Mouse (Mus musculus) telencephalon, adult 2 months (tissue): ENCODE data around the gene Sbno2.

ENCODE experiments used
- DNase-seq: peaks from one replicate; pipeline ENCODE4 v3.0.0-alpha.2; 2011; ENCODE audit warnings: low read depth, low spot score

The Sbno2 gene

DNA sequence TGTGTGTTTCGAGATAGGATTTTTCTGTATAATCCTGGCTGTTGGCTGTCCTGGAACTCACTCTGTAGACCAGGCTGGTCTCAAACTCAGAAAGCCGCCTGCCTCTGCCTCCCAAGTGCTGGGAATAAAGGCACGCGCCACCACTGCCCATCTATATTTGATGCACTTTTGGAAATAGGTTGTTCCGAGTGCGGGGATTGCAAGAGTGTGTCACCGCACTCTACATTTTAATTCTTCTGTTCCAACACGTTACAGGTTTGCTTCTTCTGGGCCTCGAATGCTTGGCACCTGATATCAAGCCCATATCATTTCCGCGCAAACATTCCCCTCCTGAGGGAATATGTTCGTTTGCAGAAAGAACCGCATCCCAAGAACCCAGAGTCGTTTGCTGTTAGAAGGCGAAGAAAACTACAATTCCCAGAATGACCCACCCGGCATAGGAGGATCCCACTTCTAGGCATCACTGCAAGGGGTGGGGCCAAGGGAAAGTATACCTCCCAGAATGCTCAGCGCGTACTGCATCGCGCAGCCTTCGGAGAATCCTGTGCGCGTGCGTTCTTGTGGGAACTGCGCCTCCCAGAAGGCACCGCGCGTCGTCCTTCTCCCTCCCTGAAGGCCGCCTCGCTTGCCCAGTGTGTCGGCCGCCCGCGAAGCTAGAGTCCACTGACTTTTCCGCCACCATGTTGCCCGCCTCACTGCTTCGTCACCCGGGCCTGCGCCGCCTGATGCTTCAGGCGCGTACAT, 36.6 kb upstream of the Sbno2 start:
- DNase-seq = peak; percentile 99

DNA sequence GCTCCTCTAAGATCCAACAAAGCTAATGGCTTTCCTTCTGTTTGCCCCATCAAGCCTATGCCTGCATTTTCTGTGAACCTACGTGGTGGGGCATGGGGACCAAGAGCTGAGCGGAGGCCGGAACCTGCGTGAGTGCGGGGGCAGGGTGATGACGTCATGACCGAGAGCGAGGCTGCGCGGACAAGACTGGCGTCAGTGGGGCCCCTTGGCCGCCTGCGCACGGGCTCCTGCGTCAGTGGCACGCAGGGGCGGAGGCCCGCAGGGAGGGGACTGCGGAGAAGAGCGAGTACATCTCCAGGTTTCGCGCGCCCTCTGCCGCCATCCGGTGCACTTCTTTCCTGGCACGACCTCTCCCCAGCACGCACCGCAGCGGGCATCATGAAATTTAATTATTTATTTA, 35.9 kb upstream of the Sbno2 start:
- DNase-seq = peak; percentile 96

DNA sequence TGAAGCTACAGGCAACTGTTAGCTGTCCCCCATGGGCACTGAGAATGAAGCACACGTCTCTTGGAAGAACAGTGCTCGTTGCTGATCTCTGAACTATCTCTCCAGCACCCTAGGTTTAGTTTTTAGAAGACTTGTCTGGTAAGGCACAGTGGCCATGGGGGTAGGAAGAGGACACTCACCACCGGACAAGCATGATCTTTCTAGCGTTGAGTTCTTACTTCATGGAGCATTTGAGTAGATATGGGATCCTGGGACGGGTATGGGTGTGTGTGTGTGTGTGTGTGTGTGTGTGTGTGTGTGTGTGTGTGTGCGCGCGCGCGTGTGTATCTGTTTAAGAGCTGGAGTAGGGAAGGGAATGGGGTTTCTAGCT, 35.3 kb upstream of the Sbno2 start, which contains the start of gene Cbarp:
Gene Cbarp (minus strand): TSS at position 170 of the 370 bp plus-strand sequence.
- DNase-seq = no peak

DNA sequence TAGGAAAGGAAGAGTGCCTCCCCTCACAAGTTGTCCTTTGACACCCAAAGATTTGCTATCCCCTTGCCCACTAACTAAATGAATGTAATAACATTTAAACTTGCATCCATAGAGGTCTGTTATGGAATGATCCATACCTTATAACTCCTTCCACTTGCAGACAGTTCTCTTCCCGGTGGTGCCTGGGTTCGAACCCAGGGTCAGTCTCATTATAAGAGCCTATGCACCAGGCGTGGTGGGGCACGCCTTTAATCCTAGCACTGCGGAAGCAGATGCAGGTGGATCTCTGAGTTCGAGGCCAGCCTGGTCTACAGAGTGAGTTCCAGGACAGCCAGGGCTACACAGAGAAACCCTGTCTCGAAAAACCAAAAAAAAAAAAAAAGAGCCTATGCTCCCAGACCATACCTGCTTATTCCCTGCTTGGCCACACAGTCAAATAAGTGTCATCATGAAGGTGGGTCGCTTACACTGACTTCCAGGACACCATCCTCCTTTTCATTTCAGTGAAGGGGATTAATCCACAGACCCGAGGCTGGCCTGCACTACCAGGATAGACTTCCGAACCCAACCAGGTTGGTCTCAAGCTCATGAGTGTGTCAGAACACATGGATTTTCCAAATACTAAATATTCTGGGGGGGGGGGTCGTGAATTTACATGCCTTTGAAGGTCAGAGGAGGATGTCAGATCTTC, 34.7 kb upstream of the Sbno2 start:
- DNase-seq = no peak

DNA sequence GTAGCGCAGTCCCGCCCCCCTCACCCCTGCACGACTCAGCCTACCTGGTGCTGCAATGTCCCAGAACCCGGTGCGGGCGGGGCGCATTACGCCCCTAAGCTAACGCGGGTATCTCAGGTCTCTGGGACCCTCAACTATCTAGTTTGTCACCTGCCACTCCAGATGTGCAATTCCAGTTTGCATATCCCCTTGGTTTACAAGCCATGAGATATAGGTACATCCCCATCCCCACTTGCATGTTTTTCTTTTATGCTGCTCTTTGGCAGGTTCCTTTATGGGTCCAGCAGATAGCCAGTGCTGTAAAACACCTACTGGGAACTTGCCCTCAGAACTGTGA, 34.0 kb upstream of the Sbno2 start:
- no peak for DNase-seq

DNA sequence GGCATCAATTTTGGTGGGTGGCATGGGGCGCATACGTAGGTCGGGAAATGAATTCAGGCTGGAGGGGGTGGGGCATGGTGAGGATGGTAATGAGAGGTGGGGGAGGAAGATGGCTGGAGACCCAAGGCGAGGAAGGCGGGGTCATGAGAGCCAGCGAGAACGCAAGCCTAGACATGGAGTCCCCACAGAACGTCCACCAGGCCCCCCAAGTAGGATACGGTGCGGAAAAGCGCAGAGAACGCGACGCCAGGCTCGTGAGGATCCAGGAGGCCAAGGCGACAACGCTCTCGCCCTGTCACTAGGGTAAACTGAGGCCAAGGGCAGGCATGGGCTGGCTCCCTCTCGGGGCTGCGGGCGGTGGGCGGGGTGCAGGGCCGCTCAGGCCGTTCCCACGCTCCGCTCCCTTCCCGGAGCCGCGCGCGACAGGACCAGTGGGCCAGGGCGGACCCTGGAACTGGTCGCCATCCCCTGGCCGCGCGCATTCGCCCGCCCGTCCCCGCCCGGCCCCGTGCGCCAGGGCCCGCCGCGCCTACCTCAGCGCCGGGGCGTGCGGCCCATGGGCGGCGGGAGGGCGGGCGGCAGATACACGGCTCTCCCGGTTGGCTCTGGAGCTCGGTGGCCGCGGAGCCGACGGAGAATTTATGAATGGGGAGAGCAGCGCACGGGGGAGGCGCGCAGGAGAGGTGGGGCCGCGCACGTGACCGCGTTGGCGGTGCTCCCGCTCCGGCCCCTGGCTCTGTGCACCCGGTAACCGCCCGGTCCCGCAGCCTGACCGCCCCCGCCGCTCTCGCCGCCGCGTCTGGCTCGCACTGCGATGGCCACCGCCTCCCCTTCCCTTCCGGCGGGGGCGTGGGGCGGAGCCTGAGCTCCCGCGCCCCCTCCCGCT, 33.4 kb upstream of the Sbno2 start, which contains the start of gene Atp5d:
Gene Atp5d (plus strand): TSS at position 80 of the 886 bp plus-strand sequence.
- no peak for DNase-seq

DNA sequence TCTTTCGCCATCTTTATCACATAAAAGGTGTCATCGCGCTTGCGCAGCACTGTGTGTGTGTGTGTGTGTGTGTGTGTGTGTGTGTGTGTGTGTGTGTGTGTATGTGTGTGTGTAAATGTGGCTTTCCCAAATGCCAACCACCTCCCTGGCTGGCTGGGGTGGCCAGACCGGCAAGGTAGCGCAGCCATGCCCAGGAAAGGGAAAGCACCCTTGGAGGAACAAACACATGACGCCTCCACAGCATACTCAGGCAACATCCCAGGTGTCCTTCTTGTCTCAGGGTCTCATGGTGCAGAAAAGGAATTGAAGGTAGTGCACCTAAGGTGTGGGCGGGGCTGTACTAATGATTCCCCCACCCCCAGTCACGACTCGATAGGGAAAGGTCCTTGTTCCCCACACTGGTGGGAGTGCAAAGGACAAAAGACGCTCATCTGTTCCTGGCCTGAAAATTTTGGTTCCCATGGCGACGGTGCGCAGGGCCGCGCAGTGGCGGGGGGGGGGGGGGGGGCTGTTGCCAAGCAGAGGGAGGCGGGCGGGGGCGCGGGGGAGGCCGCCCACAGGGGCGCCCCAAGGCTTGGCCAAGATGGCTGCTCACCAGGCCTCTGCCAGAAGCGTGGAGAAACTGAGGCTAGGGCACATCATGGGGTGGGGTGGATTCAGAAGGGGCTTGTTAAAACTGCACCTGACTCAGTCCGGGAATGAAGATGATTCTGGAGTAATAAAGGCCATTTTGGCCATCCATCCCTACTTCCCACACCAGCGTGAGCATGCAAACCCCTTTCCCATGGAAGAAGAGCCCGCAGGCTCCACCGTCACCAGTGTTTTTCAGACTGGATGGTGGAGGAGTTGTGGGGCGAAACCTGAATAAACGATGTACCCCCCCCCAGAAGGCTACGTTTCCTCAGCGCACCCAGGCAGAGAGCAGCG, 32.5 kb upstream of the Sbno2 start:
- DNase-seq = no peak

DNA sequence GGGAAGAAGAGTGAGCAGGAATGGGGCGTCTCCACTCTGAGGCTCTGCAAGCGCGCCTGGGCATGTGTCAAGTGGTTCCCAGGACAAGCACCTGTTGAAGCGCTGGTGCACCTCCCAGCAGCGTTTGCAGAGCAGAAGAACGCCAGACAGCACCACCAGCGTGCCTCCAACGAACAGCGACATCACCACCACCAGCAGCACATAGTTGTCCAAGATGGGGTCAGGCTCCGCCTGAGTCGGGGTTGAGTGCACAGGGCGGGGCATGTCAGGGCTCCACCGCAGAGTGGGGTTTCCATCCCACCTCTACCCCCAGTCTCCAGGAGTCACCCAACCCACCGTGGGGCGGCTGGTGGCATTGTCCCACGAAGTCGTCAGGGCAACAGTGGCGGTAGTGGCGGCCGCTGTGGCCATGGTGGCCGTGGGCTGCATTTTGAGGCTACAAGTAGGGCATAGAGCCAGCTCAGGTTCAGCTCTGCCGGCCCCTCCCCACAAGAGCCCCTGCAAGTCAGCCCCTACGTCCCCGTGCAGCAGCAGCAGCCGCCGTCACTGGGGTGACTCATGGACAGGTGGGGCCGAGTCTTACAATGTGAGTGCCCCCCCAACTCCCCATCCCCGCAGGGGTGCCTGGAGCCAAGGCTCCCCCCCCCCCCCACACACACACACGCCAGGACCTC, 31.7 kb upstream of the Sbno2 start:
- DNase-seq = no peak

DNA sequence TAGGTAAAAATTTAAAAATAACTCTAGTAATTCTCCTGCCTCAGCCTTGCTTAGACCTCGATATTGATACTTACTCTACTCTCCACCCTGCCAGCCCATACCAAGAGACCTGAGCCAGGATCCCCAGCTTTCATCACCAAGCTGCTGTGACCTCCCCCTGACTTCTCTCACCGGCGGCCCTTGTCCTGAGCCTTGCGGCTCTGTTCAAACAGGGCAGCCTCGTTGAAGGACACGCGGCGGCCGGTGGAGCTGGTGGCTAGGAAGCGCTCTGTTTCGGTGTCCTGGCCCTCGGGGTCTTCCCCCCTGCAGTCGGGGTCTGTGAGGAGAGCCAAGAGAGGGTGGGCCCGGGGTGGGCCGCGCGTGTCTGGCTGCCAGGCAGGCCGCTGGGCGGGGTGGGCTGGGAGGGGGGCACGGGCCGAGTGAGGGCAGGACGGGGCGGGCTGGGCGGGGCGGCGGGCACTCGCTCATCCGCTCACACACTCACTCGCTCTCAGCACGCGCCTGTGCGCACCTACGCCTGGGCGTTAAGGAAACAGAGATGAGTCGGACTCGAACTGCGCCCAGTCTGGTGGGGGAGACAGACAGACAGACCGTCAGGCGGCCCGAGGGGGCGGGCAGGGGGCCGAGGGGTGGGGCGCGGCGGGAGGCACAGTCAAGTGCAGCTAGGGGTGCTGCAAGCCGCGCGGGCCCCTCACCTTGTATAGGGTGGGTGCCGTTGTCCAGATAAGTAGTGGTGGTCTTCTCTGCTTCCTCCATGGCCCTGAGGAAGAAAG, 31.0 kb upstream of the Sbno2 start:
- no peak for DNase-seq

DNA sequence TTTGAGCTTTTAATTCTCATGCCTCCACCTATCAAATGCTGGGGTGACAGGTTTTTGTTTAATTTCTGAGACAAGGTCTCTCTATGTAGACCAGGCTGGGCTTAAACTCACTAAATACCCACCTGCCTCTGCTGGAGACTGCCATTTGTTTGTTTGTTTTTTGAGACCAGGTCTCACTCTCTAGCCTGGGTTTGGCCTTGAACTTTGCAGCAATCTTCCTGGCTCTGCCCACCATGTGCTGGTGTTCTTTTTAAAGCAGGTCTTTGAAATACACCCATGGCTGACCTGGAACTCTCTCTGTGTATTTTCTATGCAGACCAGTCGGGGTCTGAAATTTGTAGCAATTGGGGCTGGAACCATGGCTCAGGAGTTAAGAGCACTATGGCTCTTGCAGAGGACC, 30.3 kb upstream of the Sbno2 start:
- DNase-seq = no peak

DNA sequence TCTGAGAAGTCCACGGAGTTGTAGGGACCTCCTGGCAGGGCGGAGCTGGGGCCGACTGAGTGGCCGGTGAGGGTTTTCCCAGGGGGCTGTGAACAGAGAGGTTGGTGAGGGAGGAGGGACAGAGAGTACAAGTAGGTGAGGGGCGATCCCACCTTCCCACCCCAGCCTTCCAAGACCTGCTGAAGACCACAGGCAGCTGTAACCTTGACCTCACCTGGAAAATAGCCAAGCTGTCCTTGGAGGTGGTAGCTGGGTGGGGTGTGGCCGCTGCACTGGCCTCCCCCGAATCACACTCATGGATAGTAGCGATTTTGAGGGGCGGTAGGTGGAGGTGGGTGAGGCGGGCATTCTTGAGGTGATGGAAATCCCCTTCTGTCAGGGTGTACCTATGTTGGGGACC, 29.8 kb upstream of the Sbno2 start:
- no peak for DNase-seq

DNA sequence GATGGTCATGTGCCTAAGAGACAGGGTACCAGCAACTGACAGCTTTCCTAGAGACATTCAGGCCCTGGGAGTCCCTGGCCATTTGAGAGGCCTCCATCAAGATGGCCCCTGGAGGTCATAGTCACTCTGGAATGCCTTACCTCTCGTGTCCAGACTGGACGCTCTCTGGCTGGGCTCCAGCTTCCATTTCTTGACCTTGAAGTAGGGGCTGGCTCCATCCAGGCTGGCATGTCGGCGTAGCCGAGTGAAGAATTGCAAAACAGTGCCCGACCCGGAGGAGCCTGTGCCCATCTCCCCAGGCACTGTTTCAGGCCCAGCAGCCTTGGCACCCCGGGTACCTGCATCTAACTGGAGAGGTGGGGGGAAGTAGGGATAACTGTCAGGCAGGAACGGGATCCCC, 29.1 kb upstream of the Sbno2 start:
- no peak for DNase-seq

DNA sequence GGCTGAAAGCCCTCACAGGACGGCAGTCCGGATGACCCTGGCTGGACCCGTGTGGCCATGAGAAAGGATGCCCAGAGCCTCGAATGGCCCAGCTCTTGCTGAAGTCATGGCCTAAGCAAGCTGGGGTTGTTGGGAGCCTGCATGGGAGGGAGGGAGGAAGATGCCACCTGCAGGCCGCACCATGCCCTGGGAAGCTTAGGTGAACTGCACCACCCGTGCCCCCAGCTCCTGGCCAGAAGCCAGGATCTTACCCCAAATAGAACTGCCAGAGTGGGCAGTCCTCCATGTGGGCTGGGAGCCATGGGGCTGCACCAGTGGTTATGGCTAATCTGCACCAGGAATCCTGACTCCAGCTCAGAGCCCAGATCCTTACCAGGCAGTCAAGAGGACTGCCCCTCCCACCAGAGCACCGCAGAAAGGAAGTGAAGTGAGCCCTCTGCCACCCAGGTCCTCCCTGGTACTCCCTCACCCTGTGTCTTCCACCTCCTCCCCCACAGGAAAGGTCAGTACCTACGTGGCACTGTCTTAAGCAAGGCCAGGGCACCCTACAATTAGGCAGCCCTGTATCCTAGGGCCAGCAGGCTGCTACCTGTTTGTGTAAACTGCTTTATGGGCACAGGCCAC, 28.0 kb upstream of the Sbno2 start:
- DNase-seq = no peak

DNA sequence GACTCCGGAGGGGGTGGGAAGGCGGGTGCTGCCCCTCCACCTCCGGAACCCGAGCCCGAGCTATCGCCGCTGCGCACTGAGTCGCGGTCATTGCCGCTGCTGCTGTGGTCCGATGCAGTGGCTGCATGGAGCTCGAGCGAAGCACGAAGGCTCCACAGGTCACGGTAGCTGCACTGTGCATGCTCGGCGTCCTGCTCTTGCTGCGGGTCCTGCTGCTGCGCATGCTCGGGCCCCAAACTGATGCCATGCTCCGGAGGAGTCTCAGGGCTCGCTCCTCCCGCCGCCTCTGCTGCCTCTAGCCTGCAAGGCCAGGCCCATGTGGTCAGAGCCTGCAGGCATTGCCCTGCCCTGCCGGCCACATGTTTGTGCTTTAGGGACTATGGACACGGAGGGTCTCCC, 26.6 kb upstream of the Sbno2 start:
- no peak for DNase-seq

DNA sequence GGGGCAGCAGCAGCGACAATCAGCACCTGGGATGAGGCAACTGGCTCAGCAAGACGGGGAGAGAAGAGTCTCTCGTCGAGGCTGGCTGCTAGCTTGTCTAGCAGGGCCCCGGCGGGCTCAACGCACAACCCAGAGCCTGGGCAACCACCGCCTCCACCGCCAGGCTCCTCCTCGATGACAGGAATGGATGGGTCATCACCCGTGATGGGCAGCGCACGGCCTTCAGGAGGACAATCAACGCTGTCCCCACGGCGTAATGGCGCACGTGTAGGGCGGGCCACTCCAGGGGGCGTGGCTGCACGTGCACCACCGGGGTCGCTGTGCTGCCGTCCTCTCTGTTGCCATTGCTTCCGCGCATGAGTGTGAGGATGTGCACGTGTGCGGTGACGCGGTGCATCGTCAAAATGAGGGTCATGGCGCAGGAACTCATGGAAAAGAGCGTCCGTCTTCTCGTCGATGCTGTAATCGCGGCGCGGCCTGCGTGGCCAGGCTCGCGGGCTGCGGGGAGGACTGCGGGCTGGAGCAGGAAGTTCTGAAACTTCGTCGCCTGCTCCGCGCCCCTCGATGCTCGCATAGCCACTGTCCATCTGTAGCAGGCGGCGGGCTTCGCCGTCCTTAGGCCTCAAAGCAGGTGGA, 26.1 kb upstream of the Sbno2 start:
- no peak for DNase-seq

DNA sequence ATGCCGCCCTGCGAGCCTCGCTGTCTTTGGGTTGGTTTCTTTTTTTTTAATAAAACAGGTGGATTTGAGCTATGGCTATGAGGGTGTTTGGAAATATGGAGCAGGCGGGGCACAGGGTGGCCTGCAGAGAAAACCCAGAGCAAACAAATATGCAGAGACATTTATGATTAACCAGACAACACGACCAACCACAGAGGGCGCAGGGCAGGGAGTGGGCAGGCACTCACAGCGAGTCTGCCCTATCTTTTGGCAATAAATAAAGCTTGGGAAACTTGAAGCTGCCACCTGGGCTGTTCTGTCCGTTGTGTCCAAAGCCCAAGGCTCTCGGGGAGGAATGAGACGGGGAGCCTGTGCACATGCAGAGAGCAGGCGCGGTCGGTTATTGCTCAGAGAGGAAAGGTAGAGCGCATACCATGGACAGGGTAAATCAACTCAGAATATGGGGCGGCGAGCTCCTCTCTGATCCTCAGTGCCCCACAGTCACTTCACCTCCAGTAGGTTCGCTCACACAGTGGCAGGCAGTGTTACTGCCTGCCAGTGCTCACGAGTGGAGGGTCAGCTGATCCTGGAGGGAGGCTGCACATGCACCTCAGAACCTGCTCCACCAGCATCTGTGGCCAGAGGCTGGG, 25.1 kb upstream of the Sbno2 start:
- no peak for DNase-seq

DNA sequence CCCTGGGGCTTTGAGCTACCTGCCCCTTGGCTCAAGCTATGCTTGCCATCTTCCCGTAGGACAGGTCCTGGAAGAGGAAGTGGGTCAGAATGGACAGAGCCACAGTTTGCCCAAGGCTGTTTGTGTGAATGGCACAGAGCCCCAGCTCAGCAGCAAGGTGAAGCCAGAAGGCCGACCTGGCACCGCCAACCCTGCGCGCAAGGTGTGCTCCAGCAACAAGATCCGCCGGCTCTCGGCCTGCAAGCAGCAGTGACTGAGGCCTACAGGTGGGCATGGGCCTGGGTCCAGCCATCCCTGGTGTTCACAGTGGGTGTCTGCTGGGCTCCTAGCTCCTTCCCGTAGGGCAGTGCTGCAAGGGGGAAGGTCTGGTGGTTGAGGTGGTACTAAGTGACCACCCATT, 24.5 kb upstream of the Sbno2 start:
- no peak for DNase-seq

DNA sequence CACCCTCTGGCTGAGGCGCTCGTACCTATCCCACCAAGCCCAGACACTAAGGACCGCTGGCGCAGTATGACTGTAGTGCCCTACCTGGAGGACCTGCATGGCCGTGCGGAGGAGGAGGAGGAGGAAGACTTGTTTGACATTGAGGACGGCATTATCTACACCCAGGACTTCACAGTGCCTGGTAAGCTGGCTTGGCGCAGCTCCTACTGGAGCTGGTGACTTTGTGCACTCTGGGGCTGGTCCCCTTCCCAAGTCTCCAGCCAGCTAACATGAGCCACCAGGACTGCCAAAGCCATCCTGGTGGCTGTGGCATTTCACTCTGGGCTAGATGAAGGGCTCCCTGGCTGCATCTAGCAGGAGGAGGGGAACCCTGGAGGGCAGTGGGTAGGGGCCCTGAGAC, 22.5 kb upstream of the Sbno2 start:
- DNase-seq = no peak
